Mouse (Mus musculus): ENCODE results near the gene Slc4a2.

DNA sequence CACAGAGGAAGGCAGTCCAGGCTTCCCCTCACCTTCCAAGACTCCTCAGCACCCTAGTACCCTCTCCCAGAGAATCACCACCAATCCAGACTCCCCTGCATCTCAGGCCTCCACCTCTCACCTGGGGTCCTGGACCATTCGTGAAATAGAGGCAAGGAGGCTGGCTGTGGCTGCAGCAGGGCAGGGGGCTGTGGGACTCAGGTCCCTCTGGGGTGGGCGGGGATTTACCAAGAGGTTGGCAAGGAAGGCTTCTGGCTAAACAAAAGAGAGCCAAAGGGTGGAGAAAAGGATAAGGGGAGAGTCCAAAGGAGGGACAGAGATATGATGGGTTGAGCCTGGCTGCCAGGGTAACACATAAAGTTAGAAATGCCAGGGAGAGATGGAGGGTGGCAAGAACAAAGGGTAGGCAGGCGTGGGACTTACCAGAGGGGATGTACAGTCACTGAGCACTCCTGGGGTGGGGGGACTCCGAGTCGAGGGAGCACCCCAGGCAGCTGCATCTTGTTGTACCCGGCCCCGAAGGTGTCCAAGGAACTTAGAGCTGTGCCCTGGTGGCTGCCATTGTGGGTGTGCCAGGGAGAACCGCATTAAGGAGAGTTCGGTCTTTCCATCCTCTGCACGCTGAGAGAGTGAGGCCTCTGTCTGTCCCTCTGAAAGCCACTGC lies 37.6 kb upstream of the Slc4a2 start:
- no peak for TF ChIP-seq EP300 (IDR thresholded peaks at IDR 0.05; ENCODE audit: low read depth)
- TF ChIP-seq CTCF (IDR thresholded peaks at IDR 0.05; ENCODE audit: low read depth), result no peak

Data from liver, postnatal 0 days (tissue).